Mouse (Mus musculus) layer of hippocampus, adult 2 months (tissue): Measurements from ENCODE around the gene Sec24c. TPM values are rescaled to one million over a fixed set of nuclear protein-coding genes. Genes with fewer than 3 reads are reported as not detected.

Experiments
- DNase-seq, 2 experiments: peaks; one replicate each; pipeline ENCODE4 v3.0.0; 2022; ENCODE audit warnings: low spot score in 2 of 2
- H3K27ac ChIP-seq: fragments of 200-600 bp; 2 replicates; pipeline ENCODE4 v1.8.1; 2022
- H3K4me3 ChIP-seq: fragments of 200-600 bp; 2 replicates; pipeline ENCODE4 v1.8.1; 2022; ENCODE audit warnings: mild to moderate bottlenecking
- CTCF ChIP-seq: fragments of 200-600 bp; conservative IDR thresholded peaks from 2 replicates; pipeline ENCODE4 v1.8.1; 2022; ENCODE audit warnings: antibody characterized with exemption, mild to moderate bottlenecking, moderate library complexity
- microRNA-seq, 2 experiments: library from miRNA; unstranded; fragments of <30 nt; microRNA quantifications; one replicate each; pipeline ENCODE4 v1.2.0; 2021
- total RNA-seq, 2 experiments: library from RNA; stranded (reverse); gene quantifications; 2 replicates each; pipeline ENCODE4 v1.2.3; 2021

Gene Sec24c
- total RNA-seq, 2 experiments from 2014 or later, result 104 to 108 TPM

DNA sequence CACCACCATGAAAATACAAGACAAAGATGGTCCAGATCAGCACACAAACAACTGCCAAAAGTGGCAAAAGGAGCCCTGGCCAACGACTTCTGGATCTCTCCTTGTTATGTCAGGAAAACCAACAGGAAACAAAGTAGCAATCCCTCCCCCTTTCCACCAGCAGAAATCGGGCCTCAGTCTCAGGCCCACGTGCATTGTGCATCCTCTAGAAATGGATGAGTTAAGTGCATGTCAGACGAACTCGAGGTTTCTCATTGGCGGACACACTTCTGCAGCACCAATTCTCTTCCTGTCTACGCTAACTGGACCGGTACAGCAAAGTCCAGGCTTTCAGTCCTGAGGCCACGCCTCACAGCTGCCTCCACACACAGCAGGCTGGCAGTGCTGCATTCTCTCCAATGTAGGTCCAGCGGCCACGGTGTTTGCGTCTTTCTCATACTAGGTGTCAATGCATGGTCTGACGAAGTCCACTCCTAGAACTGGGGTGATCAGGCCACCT, 61.8 kb downstream of the Sec24c start:
- no peak for DNase-seq
- H3K27ac ChIP-seq, result no peak overlapping the region
- no peak overlapping the region for H3K4me3 ChIP-seq
- TF ChIP-seq CTCF, result no peak

- TF ChIP-seq CTCF, result peak; percentile 81
- Histone ChIP-seq H3K4me3 (no peak overlapping the region), H3K27ac (no peak overlapping the region)
- peak in 1 of 2 experiments; percentile 51 for DNase-seq
Observed at GRCm38 (mm10) chr14:20737306-20737705, 63.2 kb downstream of the Sec24c start.

- no peak overlapping the region for H3K4me3 ChIP-seq
- no peak for DNase-seq
- TF ChIP-seq CTCF, result no peak
- H3K27ac ChIP-seq, result no peak overlapping the region
Observed at GRCm38 (mm10) chr14:20738511-20738910, 64.4 kb downstream of the Sec24c start.

DNA sequence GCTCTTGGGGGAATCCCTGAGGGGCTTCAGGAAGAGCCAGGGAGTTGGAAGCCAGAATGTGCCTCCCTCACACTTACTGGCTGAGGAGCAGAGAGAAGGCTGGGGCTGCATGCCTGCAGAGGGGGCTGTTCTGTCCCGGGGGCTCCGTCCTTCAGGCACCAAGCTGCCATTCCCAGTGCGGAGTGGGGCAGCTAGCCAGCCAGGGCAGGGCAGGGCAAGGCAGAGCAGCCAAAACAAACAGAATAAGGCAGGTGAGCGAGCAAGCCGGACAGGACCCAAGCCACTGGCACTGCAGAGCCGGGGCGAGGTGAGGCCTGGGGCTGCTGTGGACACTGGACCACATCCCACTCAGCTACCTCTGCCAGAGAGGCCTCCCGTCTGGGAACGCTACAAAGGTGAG, 67.2 kb downstream of the Sec24c start:
- DNase-seq, result no peak
- no peak overlapping the region for H3K4me3 ChIP-seq
- H3K27ac ChIP-seq, result no peak overlapping the region
- no peak for TF ChIP-seq CTCF

- no peak for TF ChIP-seq CTCF
- Histone ChIP-seq H3K4me3 (no peak overlapping the region), H3K27ac (no peak overlapping the region)
- no peak for DNase-seq
Observed at GRCm38 (mm10) chr14:20743614-20744013, 69.5 kb downstream of the Sec24c start.

Small RNAs within 50 kb of the gene (microRNA-seq; reads per million reads assigned to microRNA genes)
- 0 to 0.37 reads per million in 2 experiments for gene Mir6946

Other genes starting within 250 kb of the Sec24c start
- gene Cfap70, start 222.1 kb upstream of the Sec24c start, total RNA-seq, result 1 to 10 TPM in 1 of 2 experiments, under 1 TPM in 1; 0.51 to 1.4 TPM
- gene Anxa7, start 194.2 kb upstream of the Sec24c start, total RNA-seq, result 10 to 100 TPM; 69.0 to 69.6 TPM
- 1 to 10 TPM; 1.0 to 1.3 TPM for gene Mss51, start 177.4 kb upstream of the Sec24c start, total RNA-seq
- gene Ppp3cb, start 127.7 kb upstream of the Sec24c start, total RNA-seq, result 100 to 1,000 TPM; 302 to 305 TPM
- 10 to 100 TPM; 51.4 to 57.1 TPM for gene Usp54, start 33.2 kb upstream of the Sec24c start, total RNA-seq
- not detected for gene Myoz1, start 17.8 kb upstream of the Sec24c start, total RNA-seq
- gene Synpo2l, start 6.0 kb upstream of the Sec24c start, total RNA-seq, result under 1 TPM; 0.15 to 0.23 TPM
- gene Fut11, start 20.7 kb downstream of the Sec24c start, total RNA-seq, result 10 to 100 TPM; 14.8 to 15.5 TPM
- gene Chchd1, start 28.7 kb downstream of the Sec24c start, total RNA-seq, result 10 to 100 TPM; 53.4 to 56.9 TPM
- gene Zswim8, start 33.2 kb downstream of the Sec24c start, total RNA-seq, result 100 to 1,000 TPM; 189 to 206 TPM
- gene Ndst2, start 60.3 kb downstream of the Sec24c start, total RNA-seq, result 10 to 100 TPM; 20.4 to 20.9 TPM
- gene Camk2g, start 119.8 kb downstream of the Sec24c start, total RNA-seq, result 100 to 1,000 TPM; 216 to 229 TPM
- gene Plau, start 162.4 kb downstream of the Sec24c start, total RNA-seq, result 1 to 10 TPM; 3.2 to 4.2 TPM